Mouse (Mus musculus) CH12.LX (cell line): ENCODE measurements at regions not wholly inside any gene's neighbourhood (a gene's known extent, or its start where the extent isn't known, plus 50 kb on each side); places are given as distances from the start of the nearest gene placed in this dataset.

Experiments used
- DNase-seq: peaks from one replicate; pipeline ENCODE4 v3.0.0-alpha.2; 2013; ENCODE audit errors: extremely low read depth
- H3K27ac ChIP-seq: 2 replicates; pipeline ENCODE4 v1.5.1; 2012; ENCODE audit warnings: low read depth, mild to moderate bottlenecking, control low read depth, moderate library complexity; ENCODE audit not compliant: insufficient read depth
- H3K27me3 ChIP-seq: replicated peaks from 2 replicates; pipeline ENCODE3; 2012; ENCODE audit warnings: inconsistent platforms
- H3K36me3 ChIP-seq, 2 experiments: replicated peaks in 1 of 2; 2 replicates each; pipeline versions ENCODE3 to v1.6.1; 2012; ENCODE audit warnings: inconsistent platforms in 1 of 2, low read length in 1 of 2, mild to moderate bottlenecking in 1 of 2, mixed read lengths in 1 of 2, moderate library complexity in 1 of 2; ENCODE audit not compliant: control insufficient read depth in 1 of 2, insufficient read depth in 1 of 2
- H3K4me1 ChIP-seq, 2 experiments: 2 replicates each; pipeline ENCODE4 v1.6.1; 2012; ENCODE audit warnings: inconsistent platforms in 1 of 2, moderate library complexity in 1 of 2; ENCODE audit not compliant: insufficient read depth in 2 of 2, control insufficient read depth in 1 of 2
- H3K4me2 ChIP-seq: 2 replicates; pipeline ENCODE4 v1.6.1; 2012; ENCODE audit warnings: low read depth, mild to moderate bottlenecking, control low read depth; ENCODE audit not compliant: poor library complexity, insufficient read depth, severe bottlenecking
- H3K4me3 ChIP-seq, 3 experiments: fragments of 150-350 bp in 1 of 3; sonication (generic) in 1 of 3; replicated peaks in 1 of 3; 2 replicates each; pipeline versions ENCODE3 to v1.5.1; 2011 to 2012; ENCODE audit warnings: low read depth in 2 of 3, low read length in 2 of 3, mild to moderate bottlenecking in 2 of 3, moderate library complexity in 2 of 3, control low read depth in 1 of 3, improper control_type of control experiment in 1 of 3, inconsistent platforms in 1 of 3, mixed read lengths in 1 of 3; ENCODE audit not compliant: poor library complexity in 1 of 3
- H3K79me2 ChIP-seq: replicated peaks from 2 replicates; pipeline ENCODE4 v1.6.1; 2012; ENCODE audit warnings: mild to moderate bottlenecking, moderate library complexity; ENCODE audit not compliant: control insufficient read depth, poor library complexity, insufficient read depth, severe bottlenecking; ENCODE audit errors: extremely low read depth
- H3K9ac ChIP-seq: 2 replicates; pipeline ENCODE4 v1.6.1; 2012; ENCODE audit warnings: low read depth, mild to moderate bottlenecking, control low read depth, moderate library complexity; ENCODE audit not compliant: insufficient read depth
- H3K9me3 ChIP-seq: replicated peaks from 2 replicates; pipeline ENCODE3; 2012; ENCODE audit warnings: low read length, inconsistent platforms, mixed read lengths
- BHLHE40 ChIP-seq: IDR thresholded peaks from 2 replicates; pipeline ENCODE4 v1.6.1; 2011; ENCODE audit warnings: mild to moderate bottlenecking, low read depth, low read length, improper control_type of control experiment
- CTCF ChIP-seq, 2 experiments: IDR thresholded peaks in 1 of 2; conservative IDR thresholded peaks in 1 of 2; 2 replicates each; pipeline ENCODE4 v1.5.1; 2011 to 2012; ENCODE audit warnings: low read depth in 2 of 2, low read length in 2 of 2, improper control_type of control experiment in 1 of 2, inconsistent platforms in 1 of 2, mild to moderate bottlenecking in 1 of 2, moderate library complexity in 1 of 2
- E2F4 ChIP-seq: IDR thresholded peaks from 2 replicates; pipeline ENCODE4 v1.6.1; 2011; ENCODE audit warnings: low read depth, low read length, improper control_type of control experiment; ENCODE audit not compliant: insufficient replicate concordance
- ETS1 ChIP-seq: conservative IDR thresholded peaks from 2 replicates; pipeline ENCODE4 v1.6.1; 2012; ENCODE audit warnings: low read depth, mild to moderate bottlenecking, inconsistent platforms, low read length, improper control_type of control experiment, moderate library complexity
- GABPA ChIP-seq: IDR thresholded peaks from 2 replicates; pipeline ENCODE4 v1.6.1; 2012; ENCODE audit warnings: low read depth, low read length, improper control_type of control experiment, inconsistent platforms; ENCODE audit not compliant: insufficient replicate concordance
- IRF4 ChIP-seq: IDR thresholded peaks from 2 replicates; pipeline ENCODE4 v1.6.1; 2014; ENCODE audit warnings: low read depth, mild to moderate bottlenecking, inconsistent platforms, low read length, improper control_type of control experiment
- JUN ChIP-seq: IDR thresholded peaks from 2 replicates; pipeline ENCODE4 v1.6.1; 2011; ENCODE audit warnings: low read depth, mild to moderate bottlenecking, low read length, improper control_type of control experiment, moderate library complexity; ENCODE audit not compliant: insufficient read depth
- KAT2A ChIP-seq: IDR thresholded peaks from 2 replicates; pipeline ENCODE4 v1.6.1; 2012; ENCODE audit warnings: low read length, improper control_type of control experiment, inconsistent platforms; ENCODE audit not compliant: insufficient replicate concordance
- MAFK ChIP-seq: IDR thresholded peaks from 2 replicates; pipeline ENCODE4 v1.6.1; 2011; ENCODE audit warnings: low read length, improper control_type of control experiment; ENCODE audit not compliant: insufficient replicate concordance
- MAX ChIP-seq: IDR thresholded peaks from 2 replicates; pipeline ENCODE4 v1.6.1; 2011; ENCODE audit warnings: low read length, improper control_type of control experiment
- MEF2A ChIP-seq: IDR thresholded peaks from 2 replicates; pipeline ENCODE4 v1.6.1; 2014; ENCODE audit warnings: low read depth, mild to moderate bottlenecking, inconsistent platforms, low read length, improper control_type of control experiment, borderline replicate concordance
- MXI1 ChIP-seq: IDR thresholded peaks from 2 replicates; pipeline ENCODE4 v1.6.1; 2011; ENCODE audit warnings: mild to moderate bottlenecking, low read depth, low read length, improper control_type of control experiment
- PAX5 ChIP-seq: IDR thresholded peaks from 2 replicates; pipeline ENCODE4 v1.6.1; 2012; ENCODE audit warnings: low read length, inconsistent platforms, mixed read lengths
- RAD21 ChIP-seq: IDR thresholded peaks from 2 replicates; pipeline ENCODE4 v1.6.1; 2011; ENCODE audit warnings: low read depth, mild to moderate bottlenecking, low read length, improper control_type of control experiment, moderate library complexity
- RCOR1 ChIP-seq: conservative IDR thresholded peaks from 2 replicates; pipeline ENCODE4 v1.6.1; 2012; ENCODE audit warnings: low read depth, mild to moderate bottlenecking, inconsistent platforms, low read length, improper control_type of control experiment
- SMC3 ChIP-seq: IDR thresholded peaks from 2 replicates; pipeline ENCODE4 v1.6.1; 2011; ENCODE audit warnings: low read depth, low read length, improper control_type of control experiment
- TBP ChIP-seq: conservative IDR thresholded peaks from 2 replicates; pipeline ENCODE4 v1.6.1; 2011; ENCODE audit warnings: low read depth, low read length, improper control_type of control experiment
- UBTF ChIP-seq: IDR thresholded peaks from 2 replicates; pipeline ENCODE4 v1.6.1; 2012; ENCODE audit warnings: low read depth, mild to moderate bottlenecking, inconsistent platforms, low read length, improper control_type of control experiment, moderate library complexity
- USF2 ChIP-seq: conservative IDR thresholded peaks from 2 replicates; pipeline ENCODE4 v1.6.1; 2011; ENCODE audit warnings: low read depth, low read length, improper control_type of control experiment
- ZNF384 ChIP-seq: IDR thresholded peaks from 2 replicates; pipeline ENCODE4 v1.6.1; 2012; ENCODE audit warnings: low read depth, low read length, improper control_type of control experiment, inconsistent platforms
- dilution Hi-C: fragments of 300-500 bp; cut with MboI; formaldehyde crosslinking; loops from 2 replicates; pipeline ENCODE4 v1.14.3; 2020; ENCODE audit warnings: low sequenced_read_pairs; ENCODE audit not compliant: extremely low pct_unique_long_range_greater_than_20kb, extremely low pct_ligation_motif_present
- in situ Hi-C: fragments of 300-500 bp; cut with MboI; formaldehyde crosslinking; loops from 3 replicates; pipeline ENCODE4 v1.14.3; 2019; ENCODE audit warnings: low sequenced_read_pairs, low pct_ligation_motif_present, low pct_unique_long_range_greater_than_20kb, mixed read lengths

DNA sequence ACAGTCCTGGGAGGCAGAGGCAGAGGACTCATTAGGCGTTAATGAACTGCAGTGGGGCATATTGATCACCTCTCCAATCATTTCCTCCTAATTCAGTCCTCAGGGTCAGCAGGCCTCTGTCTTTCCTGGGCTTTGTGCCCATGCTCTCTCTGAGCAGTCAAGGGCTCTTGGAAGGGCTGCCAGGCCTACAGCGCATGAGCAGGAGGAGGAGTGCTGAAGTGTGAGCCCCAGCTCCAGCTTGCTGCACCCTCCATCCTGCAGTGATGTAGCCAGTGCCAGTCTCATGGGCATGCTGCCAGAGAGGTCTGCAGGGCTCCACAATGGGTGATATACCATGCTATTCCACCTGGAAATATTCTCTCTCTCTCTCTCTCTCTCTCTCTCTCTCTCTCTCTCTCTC lies 89.6 kb upstream of the Pja1 start:
- dilution Hi-C loops, result no loop called here
- no peak for TF ChIP-seq UBTF
- TF ChIP-seq MAFK, result no peak
- TF ChIP-seq PAX5, result no peak
- TF ChIP-seq IRF4, result no peak
- no peak for TF ChIP-seq MEF2A
- TF ChIP-seq RCOR1, result no peak
- TF ChIP-seq ZNF384, result no peak
- TF ChIP-seq BHLHE40, result no peak
- TF ChIP-seq MXI1, result no peak
- TF ChIP-seq TBP, result no peak
- TF ChIP-seq JUN, result no peak
- no peak for TF ChIP-seq SMC3
- no peak for TF ChIP-seq KAT2A
- TF ChIP-seq CTCF (conservative IDR thresholded peaks at IDR 0.05 in 1 of 2, IDR thresholded peaks at IDR 0.05 in 1 of 2; ENCODE audit: low read depth in 2 of 2, low read length in 2 of 2), result no peak
- TF ChIP-seq ETS1, result no peak
- TF ChIP-seq RAD21, result no peak
- TF ChIP-seq MAX, result no peak
- no peak for TF ChIP-seq GABPA
- no peak for TF ChIP-seq USF2
- TF ChIP-seq E2F4, result no peak
- TF ChIP-seq, all 38 proteins: peak for 0
- Histone ChIP-seq H3K79me2 (no peaks in the 10 kb centered on the region), H3K4me2 (no peak overlapping the region), H3K9me3 (no peaks in the 10 kb centered on the region), H3K27me3 (no peaks in the 10 kb centered on the region), H3K9ac (no peak overlapping the region), H3K27ac (no peak overlapping the region), H3K36me3 (no peaks in the 10 kb centered on the region), H3K4me1 (peaks cover 4 to 9% of the 10 kb centered on the region in 2 experiments; a peak in 3 of 4 replicates), H3K4me3 (no peak overlapping the region)
- DNase-seq, result no peak
- in situ Hi-C loops, result no loop called here

DNA sequence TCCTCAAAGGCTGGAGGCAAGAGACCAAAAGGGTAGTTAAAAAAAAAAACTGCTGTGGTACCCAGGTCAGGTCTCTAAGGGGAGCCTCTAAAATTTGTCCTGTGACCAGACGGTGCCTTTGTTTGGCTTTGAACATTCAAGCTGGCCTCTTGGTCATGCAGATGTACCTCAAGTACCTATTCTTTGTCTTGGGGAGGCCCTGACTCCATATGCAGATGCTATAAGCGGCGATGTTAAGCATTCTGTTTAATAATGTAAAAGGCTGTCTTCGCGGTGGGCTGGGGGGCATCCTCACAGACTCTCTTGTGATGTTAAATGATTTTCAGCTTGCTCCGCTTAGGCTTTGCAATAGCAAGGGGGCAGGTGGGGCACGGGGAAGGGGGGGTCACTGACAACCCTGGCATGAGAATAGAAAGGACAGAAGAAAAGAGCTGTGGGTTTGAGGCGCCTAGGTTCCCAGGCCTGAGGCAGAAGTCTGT lies 85.8 kb upstream of the Pja1 start:
- Histone ChIP-seq H3K27ac (no peak overlapping the region), H3K4me2 (no peak overlapping the region)
- in situ Hi-C loops, result no loop called here

More for the DNA sequence above, 85.8 kb upstream of the Pja1 start:
- no peaks in the 10 kb centered on the region for H3K36me3 ChIP-seq
- no peaks in the 10 kb centered on the region for H3K9me3 ChIP-seq
- DNase-seq, result no peak
- H3K4me3 ChIP-seq, result no peak overlapping the region
- H3K79me2 ChIP-seq, result no peaks in the 10 kb centered on the region
- H3K9ac ChIP-seq, result no peak overlapping the region
- H3K27me3 ChIP-seq, result no peaks in the 10 kb centered on the region
- dilution Hi-C loops, result no loop called here
- no peak for TF ChIP-seq CTCF (conservative IDR thresholded peaks at IDR 0.05 in 1 of 2, IDR thresholded peaks at IDR 0.05 in 1 of 2; ENCODE audit: low read depth in 2 of 2, low read length in 2 of 2)
- TF ChIP-seq SMC3, result no peak
- TF ChIP-seq, all 38 proteins: peak for 0
- H3K4me1 ChIP-seq, result peaks cover 0 to 7% of the 10 kb centered on the region in 2 experiments; a peak in 1 of 4 replicates
